Mouse (Mus musculus) liver, postnatal 0 days (tissue): ENCODE data around the gene Chmp1a.

ENCODE experiments used
- CTCF ChIP-seq: sonication (generic); IDR thresholded peaks from 2 replicates; pipeline ENCODE4 v1.5.1; 2016; ENCODE audit warnings: antibody characterized with exemption, low read depth
- EP300 ChIP-seq: IDR thresholded peaks from 2 replicates; pipeline ENCODE4 v1.6.1; 2016; ENCODE audit warnings: antibody characterized with exemption, low read depth, mild to moderate bottlenecking

GRCm38 (mm10) chr8:123242107-123242923 is 29.8 kb upstream of the Chmp1a start:
- TF ChIP-seq CTCF: no peak
- TF ChIP-seq EP300: no peak
